Mouse (Mus musculus): ENCODE results near the gene Pdgfb.

Gene Pdgfb

GRCm38 (mm10) chr15:80009421-80010181 is 5.2 kb downstream of the Pdgfb start:
- DNase-seq (ENCODE audit: low spot score in 2 of 2): no peak

GRCm38 (mm10) chr15:80008461-80008860 is 6.3 kb downstream of the Pdgfb start:
- no peak for DNase-seq (ENCODE audit: low spot score in 2 of 2)

GRCm38 (mm10) chr15:80006156-80006555 is 8.6 kb downstream of the Pdgfb start:
- peak; percentile 80 to 83 for DNase-seq (ENCODE audit: low spot score in 2 of 2)

- no peak for DNase-seq (ENCODE audit: low spot score in 2 of 2)
These were observed 9.3 kb downstream of the Pdgfb start for GRCm38 (mm10) chr15:80005436-80005835.

- peak; percentile 79 to 88 for DNase-seq (ENCODE audit: low spot score in 2 of 2)
These were observed 10.0 kb downstream of the Pdgfb start for GRCm38 (mm10) chr15:80004644-80005340.

- DNase-seq (ENCODE audit: low spot score in 2 of 2): peak; percentile 35 to 62
These were observed 11.2 kb downstream of the Pdgfb start for GRCm38 (mm10) chr15:80003581-80003980.

GRCm38 (mm10) chr15:80001601-80002000 is 13.2 kb downstream of the Pdgfb start:
- DNase-seq (ENCODE audit: low spot score in 2 of 2): no peak

GRCm38 (mm10) chr15:80000694-80001093 is 14.1 kb downstream of the Pdgfb start:
- DNase-seq (ENCODE audit: low spot score in 2 of 2): peak; percentile 48 to 84

GRCm38 (mm10) chr15:79997988-79998387 is 16.8 kb downstream of the Pdgfb start:
- no peak for DNase-seq (ENCODE audit: low spot score in 2 of 2)

GRCm38 (mm10) chr15:79996781-79997180 is 18.0 kb downstream of the Pdgfb start:
- DNase-seq (ENCODE audit: low spot score in 2 of 2): no peak

GRCm38 (mm10) chr15:79995552-79995951 is 19.2 kb downstream of the Pdgfb start:
- no peak for DNase-seq (ENCODE audit: low spot score in 2 of 2)

GRCm38 (mm10) chr15:79994566-79994965 is 20.2 kb downstream of the Pdgfb start:
- no peak for DNase-seq (ENCODE audit: low spot score in 2 of 2)

GRCm38 (mm10) chr15:79986182-79986581 is 28.6 kb downstream of the Pdgfb start:
- no peak for DNase-seq (ENCODE audit: low spot score in 2 of 2)

GRCm38 (mm10) chr15:79985471-79985870 is 29.3 kb downstream of the Pdgfb start:
- no peak for DNase-seq (ENCODE audit: low spot score in 2 of 2)

GRCm38 (mm10) chr15:79984152-79984551 is 30.6 kb downstream of the Pdgfb start:
- no peak for DNase-seq (ENCODE audit: low spot score in 2 of 2)

GRCm38 (mm10) chr15:79980716-79981115 is 34.1 kb downstream of the Pdgfb start:
- no peak for DNase-seq (ENCODE audit: low spot score in 2 of 2)

- DNase-seq (ENCODE audit: low spot score in 2 of 2): no peak
These were observed 42.6 kb downstream of the Pdgfb start for GRCm38 (mm10) chr15:79972186-79972585.

- no peak for DNase-seq (ENCODE audit: low spot score in 2 of 2)
These were observed 43.8 kb downstream of the Pdgfb start, which contains the start of gene Cbx7 for GRCm38 (mm10) chr15:79970940-79971339. TSS of gene Cbx7 (minus strand) at chr15:79971119.

- no peak for DNase-seq (ENCODE audit: low spot score in 2 of 2)
These were observed 44.3 kb downstream of the Pdgfb start for GRCm38 (mm10) chr15:79970491-79970890.

- DNase-seq (ENCODE audit: low spot score in 2 of 2): no peak
These were observed 47.4 kb downstream of the Pdgfb start for GRCm38 (mm10) chr15:79967346-79967745.

- no peak for DNase-seq (ENCODE audit: low spot score in 2 of 2)
These were observed 50.4 kb downstream of the Pdgfb start for GRCm38 (mm10) chr15:79964376-79964775.

GRCm38 (mm10) chr15:79962661-79963060 is 52.1 kb downstream of the Pdgfb start:
- DNase-seq (ENCODE audit: low spot score in 2 of 2): no peak

- DNase-seq (ENCODE audit: low spot score in 2 of 2): peak in 1 of 2 experiments; percentile 51
These were observed 53.3 kb downstream of the Pdgfb start for GRCm38 (mm10) chr15:79961366-79961921.

Measured in heart, adult 9 months (tissue).